Mouse (Mus musculus) MEL (cell line): ENCODE results near the gene Rsph6a.

Source experiments
- CHD1 ChIP-seq: IDR thresholded peaks from 2 replicates; pipeline ENCODE4 v1.6.1; 2012; ENCODE audit warnings: low read depth, mild to moderate bottlenecking, inconsistent platforms, low read length, improper control_type of control experiment
- CHD2 ChIP-seq: IDR thresholded peaks from 2 replicates; pipeline ENCODE4 v1.6.1; 2011; ENCODE audit warnings: low read length, improper control_type of control experiment
- CTCF ChIP-seq, 3 experiments: IDR thresholded peaks in 2 of 3; conservative IDR thresholded peaks in 1 of 3; 2 replicates each; pipeline ENCODE4 v1.5.1; 2011 to 2012; ENCODE audit warnings: low read length in 3 of 3, low read depth in 2 of 3, mild to moderate bottlenecking in 2 of 3, improper control_type of control experiment in 1 of 3, inconsistent platforms in 1 of 3, mixed read lengths in 1 of 3, moderate library complexity in 1 of 3; ENCODE audit not compliant: control insufficient read depth in 1 of 3, insufficient read depth in 1 of 3, poor library complexity in 1 of 3, severe bottlenecking in 1 of 3
- E2F4 ChIP-seq: IDR thresholded peaks from 2 replicates; pipeline ENCODE4 v1.6.1; 2011; ENCODE audit warnings: low read depth, low read length, improper control_type of control experiment, borderline replicate concordance
- EP300 ChIP-seq, 2 experiments: IDR thresholded peaks; 2 replicates each; pipeline ENCODE4 v1.6.1; 2011; ENCODE audit warnings: improper control_type of control experiment in 2 of 2, low read length in 2 of 2, low read depth in 1 of 2, mild to moderate bottlenecking in 1 of 2
- GATA1 ChIP-seq: IDR thresholded peaks from 2 replicates; pipeline ENCODE4 v1.6.1; 2011; ENCODE audit warnings: low read depth, low read length, improper control_type of control experiment
- POLR2A ChIP-seq, 2 experiments: IDR thresholded peaks; 2 replicates each; pipeline ENCODE4 v1.6.1; 2011 to 2012; ENCODE audit warnings: low read length in 2 of 2, mild to moderate bottlenecking in 2 of 2, control low read depth in 1 of 2, improper control_type of control experiment in 1 of 2, low read depth in 1 of 2, moderate library complexity in 1 of 2; ENCODE audit not compliant: control insufficient read depth in 1 of 2, insufficient read depth in 1 of 2, poor library complexity in 1 of 2
- POLR2AphosphoS2 ChIP-seq: IDR thresholded peaks from 2 replicates; pipeline ENCODE4 v1.6.1; 2011; ENCODE audit warnings: low read length, improper control_type of control experiment
- TCF12 ChIP-seq: IDR thresholded peaks from 2 replicates; pipeline ENCODE4 v1.6.1; 2014; ENCODE audit warnings: low read depth, mild to moderate bottlenecking, inconsistent platforms, low read length, improper control_type of control experiment, moderate library complexity
- USF2 ChIP-seq, 2 experiments: IDR thresholded peaks; 2 replicates each; pipeline ENCODE4 v1.6.1; 2011 to 2012; ENCODE audit warnings: improper control_type of control experiment in 2 of 2, low read length in 2 of 2, borderline replicate concordance in 1 of 2, inconsistent platforms in 1 of 2, low read depth in 1 of 2, mild to moderate bottlenecking in 1 of 2; ENCODE audit not compliant: insufficient read depth in 1 of 2
- ZMIZ1 ChIP-seq: IDR thresholded peaks from 2 replicates; pipeline ENCODE4 v1.6.1; 2012; ENCODE audit warnings: low read depth, mild to moderate bottlenecking, inconsistent platforms, low read length, improper control_type of control experiment, moderate library complexity

- no peak for TF ChIP-seq CTCF (IDR thresholded peaks at IDR 0.05 in 2 of 3, conservative IDR thresholded peaks at IDR 0.05 in 1 of 3; ENCODE audit: control insufficient read depth in 1 of 3, insufficient read depth in 1 of 3, low read depth in 2 of 3, low read length in 3 of 3, poor library complexity in 1 of 3, severe bottlenecking in 1 of 3)
- TF ChIP-seq EP300 (IDR thresholded peaks at IDR 0.05; ENCODE audit: low read depth in 1 of 2, low read length in 2 of 2): no peak
- no peak for TF ChIP-seq GATA1
- 0 out of 2 replicates have a peak, but pooled peaks have one; percentile 16 for TF ChIP-seq TCF12
- no peak for TF ChIP-seq ZMIZ1
- TF ChIP-seq POLR2A (IDR thresholded peaks at IDR 0.05; ENCODE audit: control insufficient read depth in 1 of 2, insufficient read depth in 1 of 2, low read depth in 1 of 2, low read length in 2 of 2, poor library complexity in 1 of 2): no peak
- no peak for TF ChIP-seq CHD2
- TF ChIP-seq E2F4: no peak
- TF ChIP-seq POLR2AphosphoS2: no peak
- TF ChIP-seq USF2 (IDR thresholded peaks at IDR 0.05; ENCODE audit: borderline replicate concordance in 1 of 2, insufficient read depth in 1 of 2, low read depth in 1 of 2, low read length in 2 of 2): no peak
- TF ChIP-seq CHD1: no peak
These were observed 29.8 kb downstream of the Rsph6a start for GRCm38 (mm10) chr7:19084277-19084771.
